Mouse (Mus musculus): ENCODE results near the gene Pdgfb. TPM values are rescaled to one million over a fixed set of nuclear protein-coding genes. Genes with fewer than 3 reads are reported as not detected.

The Pdgfb gene
- polyA plus RNA-seq, 1 experiment from 2014 or later, result 7.0 TPM

- no peaks in the 10 kb centered on the region for H3K27me3 ChIP-seq (replicated peaks)
- no peak overlapping the region for H3K4me2 ChIP-seq
- no peak overlapping the region for H3K4me3 ChIP-seq (replicated peaks)
- no peak overlapping the region for H3K27ac ChIP-seq (replicated peaks)
- H3K9ac ChIP-seq (replicated peaks), result no peak overlapping the region
- H3K4me1 ChIP-seq, result no peaks in the 10 kb centered on the region
- H3K9me3 ChIP-seq (replicated peaks), result no peaks in the 10 kb centered on the region
- ATAC-seq (ENCODE audit: low FRiP score), result no peak
- no peaks in the 10 kb centered on the region for H3K36me3 ChIP-seq
- 68% methylated on average over 11 of the region's 11 CpGs for WGBS
Measured at GRCm38 (mm10) chr15:79980716-79981115, 34.1 kb downstream of the Pdgfb start.

- Histone ChIP-seq H3K4me3 (replicated peaks) (no peak overlapping the region), H3K27me3 (replicated peaks) (no peaks in the 10 kb centered on the region), H3K27ac (replicated peaks) (no peak overlapping the region), H3K4me2 (no peak overlapping the region), H3K9ac (replicated peaks) (no peak overlapping the region), H3K36me3 (no peaks in the 10 kb centered on the region), H3K4me1 (no peaks in the 10 kb centered on the region), H3K9me3 (replicated peaks) (no peaks in the 10 kb centered on the region)
- ATAC-seq (ENCODE audit: low FRiP score), result no peak
- 96% methylated on average over 11 of the region's 11 CpGs for WGBS
Measured at GRCm38 (mm10) chr15:79972186-79972585, 42.6 kb downstream of the Pdgfb start.

- H3K4me3 ChIP-seq (replicated peaks), result no peak within 1 kb of the TSS
- no peaks in the 10 kb centered on the region for H3K36me3 ChIP-seq
- no peaks in the 10 kb centered on the region for H3K4me1 ChIP-seq
- no peak within 1 kb of the TSS for H3K27ac ChIP-seq (replicated peaks)
- H3K4me2 ChIP-seq, result no peak within 1 kb of the TSS
- no peak within 1 kb of the TSS for H3K9ac ChIP-seq (replicated peaks)
- WGBS, result 93% methylated on average over 11 of the region's 11 CpGs
- no peaks in the 10 kb centered on the region for H3K27me3 ChIP-seq (replicated peaks)
- no peak for ATAC-seq (ENCODE audit: low FRiP score)
- no peaks in the 10 kb centered on the region for H3K9me3 ChIP-seq (replicated peaks)
Measured at GRCm38 (mm10) chr15:79970940-79971339, 43.8 kb downstream of the Pdgfb start, which contains the start of gene Cbx7. TSS of gene Cbx7 (minus strand) at chr15:79971119.

GRCm38 (mm10) chr15:79970491-79970890, 44.3 kb downstream of the Pdgfb start:
- Histone ChIP-seq H3K9me3 (replicated peaks) (no peaks in the 10 kb centered on the region), H3K27me3 (replicated peaks) (no peaks in the 10 kb centered on the region), H3K9ac (replicated peaks) (no peak overlapping the region), H3K36me3 (no peaks in the 10 kb centered on the region), H3K4me2 (no peak overlapping the region), H3K27ac (replicated peaks) (no peak overlapping the region), H3K4me1 (no peaks in the 10 kb centered on the region), H3K4me3 (replicated peaks) (no peak overlapping the region)
- WGBS, result 96% methylated on average over 18 of the region's 18 CpGs
- ATAC-seq (ENCODE audit: low FRiP score), result no peak

GRCm38 (mm10) chr15:79967346-79967745, 47.4 kb downstream of the Pdgfb start:
- WGBS, result 81% methylated on average over 6 of the region's 6 CpGs
- Histone ChIP-seq H3K4me2 (no peak overlapping the region), H3K9ac (replicated peaks) (no peak overlapping the region), H3K27ac (replicated peaks) (no peak overlapping the region), H3K36me3 (no peaks in the 10 kb centered on the region), H3K4me3 (replicated peaks) (no peak overlapping the region), H3K9me3 (replicated peaks) (no peaks in the 10 kb centered on the region), H3K27me3 (replicated peaks) (no peaks in the 10 kb centered on the region), H3K4me1 (no peaks in the 10 kb centered on the region)
- no peak for ATAC-seq (ENCODE audit: low FRiP score)

- no peak for ATAC-seq (ENCODE audit: low FRiP score)
- Histone ChIP-seq H3K36me3 (no peaks in the 10 kb centered on the region), H3K27me3 (replicated peaks) (no peaks in the 10 kb centered on the region), H3K9me3 (replicated peaks) (no peaks in the 10 kb centered on the region), H3K4me2 (no peak overlapping the region), H3K4me3 (replicated peaks) (no peak overlapping the region), H3K4me1 (no peaks in the 10 kb centered on the region), H3K27ac (replicated peaks) (no peak overlapping the region), H3K9ac (replicated peaks) (no peak overlapping the region)
- 88% methylated on average over 7 of the region's 7 CpGs for WGBS
Measured at GRCm38 (mm10) chr15:79964376-79964775, 50.4 kb downstream of the Pdgfb start.

- ATAC-seq (ENCODE audit: low FRiP score), result no peak
- H3K9me3 ChIP-seq (replicated peaks), result no peaks in the 10 kb centered on the region
- WGBS, result 87% methylated on average over 18 of the region's 18 CpGs
- no peak overlapping the region for H3K4me2 ChIP-seq
- no peak overlapping the region for H3K27ac ChIP-seq (replicated peaks)
- H3K4me1 ChIP-seq, result no peaks in the 10 kb centered on the region
- no peaks in the 10 kb centered on the region for H3K27me3 ChIP-seq (replicated peaks)
- no peaks in the 10 kb centered on the region for H3K36me3 ChIP-seq
- no peak overlapping the region for H3K9ac ChIP-seq (replicated peaks)
- H3K4me3 ChIP-seq (replicated peaks), result no peak overlapping the region
Measured at GRCm38 (mm10) chr15:79962661-79963060, 52.1 kb downstream of the Pdgfb start.

- Histone ChIP-seq H3K9me3 (replicated peaks) (no peaks in the 10 kb centered on the region), H3K4me1 (no peaks in the 10 kb centered on the region), H3K27me3 (replicated peaks) (no peaks in the 10 kb centered on the region), H3K36me3 (no peaks in the 10 kb centered on the region), H3K27ac (replicated peaks) (no peak overlapping the region), H3K4me2 (no peak overlapping the region), H3K4me3 (replicated peaks) (no peak overlapping the region), H3K9ac (replicated peaks) (no peak overlapping the region)
- WGBS, result 44% methylated on average over 9 of the region's 9 CpGs
- no peak for ATAC-seq (ENCODE audit: low FRiP score)
Measured at GRCm38 (mm10) chr15:79961366-79961921, 53.3 kb downstream of the Pdgfb start.

GRCm38 (mm10) chr15:79958418-79958817, 56.4 kb downstream of the Pdgfb start:
- H3K27me3 ChIP-seq (replicated peaks), result no peaks in the 10 kb centered on the region
- 60% methylated on average over 3 of the region's 3 CpGs for WGBS
- H3K4me3 ChIP-seq (replicated peaks), result no peak overlapping the region
- no peaks in the 10 kb centered on the region for H3K36me3 ChIP-seq
- H3K9me3 ChIP-seq (replicated peaks), result no peaks in the 10 kb centered on the region
- no peak for ATAC-seq (ENCODE audit: low FRiP score)
- no peak overlapping the region for H3K4me2 ChIP-seq
- H3K27ac ChIP-seq (replicated peaks), result no peak overlapping the region
- H3K9ac ChIP-seq (replicated peaks), result no peak overlapping the region
- no peaks in the 10 kb centered on the region for H3K4me1 ChIP-seq

- no peak overlapping the region for H3K9ac ChIP-seq (replicated peaks)
- H3K27me3 ChIP-seq (replicated peaks), result no peaks in the 10 kb centered on the region
- 88% methylated on average over 8 of the region's 8 CpGs for WGBS
- no peak overlapping the region for H3K4me3 ChIP-seq (replicated peaks)
- no peaks in the 10 kb centered on the region for H3K36me3 ChIP-seq
- H3K27ac ChIP-seq (replicated peaks), result no peak overlapping the region
- no peaks in the 10 kb centered on the region for H3K9me3 ChIP-seq (replicated peaks)
- H3K4me1 ChIP-seq, result peaks cover 10% of the 10 kb centered on the region
- no peak for ATAC-seq (ENCODE audit: low FRiP score)
- H3K4me2 ChIP-seq, result no peak overlapping the region
Measured at GRCm38 (mm10) chr15:79956559-79956958, 58.2 kb downstream of the Pdgfb start.

- no peak overlapping the region for H3K4me3 ChIP-seq (replicated peaks)
- no peak overlapping the region for H3K9ac ChIP-seq (replicated peaks)
- ATAC-seq (ENCODE audit: low FRiP score), result no peak
- H3K9me3 ChIP-seq (replicated peaks), result no peaks in the 10 kb centered on the region
- no peak overlapping the region for H3K27ac ChIP-seq (replicated peaks)
- H3K27me3 ChIP-seq (replicated peaks), result no peaks in the 10 kb centered on the region
- peaks cover 33% of the 10 kb centered on the region for H3K4me1 ChIP-seq
- no peak overlapping the region for H3K4me2 ChIP-seq
- no peaks in the 10 kb centered on the region for H3K36me3 ChIP-seq
- 69% methylated on average over 7 of the region's 7 CpGs for WGBS
Measured at GRCm38 (mm10) chr15:79953470-79953869, 61.3 kb downstream of the Pdgfb start.

GRCm38 (mm10) chr15:79952504-79953231, 62.1 kb downstream of the Pdgfb start:
- Histone ChIP-seq H3K4me2 (no peak overlapping the region), H3K9me3 (replicated peaks) (no peaks in the 10 kb centered on the region), H3K4me1 (peaks cover 33% of the 10 kb centered on the region), H3K27ac (replicated peaks) (0 out of 2 replicates have a peak overlapping the region, but pooled peaks have one; percentile 28), H3K4me3 (replicated peaks) (no peak overlapping the region), H3K27me3 (replicated peaks) (no peaks in the 10 kb centered on the region), H3K36me3 (no peaks in the 10 kb centered on the region), H3K9ac (replicated peaks) (no peak overlapping the region)
- no peak for ATAC-seq (ENCODE audit: low FRiP score)
- 48% methylated on average over 11 of the region's 11 CpGs for WGBS

Measured in neural tube, embryonic 15.5 days (tissue).